Mouse (Mus musculus) limb, embryonic 11.5 days (tissue): Measurements from ENCODE around the gene Oat. TPM values are rescaled to one million over a fixed set of nuclear protein-coding genes. Genes with fewer than 3 reads are reported as not detected.

Experiments
- ATAC-seq: fragments of 200-750 bp; cut with Nextera tagmentation; 2 replicates; pipeline ENCODE4 v1.8.0; 2017; ENCODE audit warnings: low read depth; ENCODE audit not compliant: insufficient number of reproducible peaks, low FRiP score, low TSS enrichment
- DNase-seq: peaks from one replicate; pipeline ENCODE4 v3.0.0-alpha.2; 2015; ENCODE audit warnings: low spot score
- H3K27ac ChIP-seq: fragments of 300-500 bp; sonication (generic); replicated peaks from 2 replicates; pipeline ENCODE4 v1.5.1; 2014; ENCODE audit warnings: low read depth, mild to moderate bottlenecking, low read length
- H3K27me3 ChIP-seq: fragments of 300-500 bp; sonication (generic); 2 replicates; pipeline ENCODE4 v1.6.1; 2014; ENCODE audit warnings: mild to moderate bottlenecking, low read length, mixed read lengths; ENCODE audit not compliant: control insufficient read depth, insufficient read depth
- H3K36me3 ChIP-seq: fragments of 300-500 bp; sonication (generic); 2 replicates; pipeline ENCODE4 v1.6.1; 2014; ENCODE audit warnings: mild to moderate bottlenecking, low read length, moderate library complexity, mixed read lengths; ENCODE audit not compliant: control insufficient read depth, insufficient read depth
- H3K4me1 ChIP-seq: fragments of 300-500 bp; sonication (generic); 2 replicates; pipeline ENCODE4 v1.6.1; 2014; ENCODE audit warnings: low read length, mixed read lengths; ENCODE audit not compliant: control insufficient read depth, insufficient read depth
- H3K4me2 ChIP-seq: fragments of 300-500 bp; sonication (generic); 2 replicates; pipeline ENCODE4 v1.6.1; 2014; ENCODE audit warnings: low read depth, mild to moderate bottlenecking, moderate library complexity; ENCODE audit not compliant: severe bottlenecking
- H3K4me3 ChIP-seq: fragments of 300-500 bp; sonication (generic); 2 replicates; pipeline ENCODE4 v1.5.1; 2014; ENCODE audit warnings: low read depth, low read length
- H3K9ac ChIP-seq: fragments of 300-500 bp; sonication (generic); 2 replicates; pipeline ENCODE4 v1.6.1; 2014; ENCODE audit warnings: mild to moderate bottlenecking, low read length
- H3K9me3 ChIP-seq: fragments of 300-500 bp; sonication (generic); 2 replicates; pipeline ENCODE4 v1.6.1; 2016; ENCODE audit warnings: low read length; ENCODE audit not compliant: control insufficient read depth
- WGBS: fragments of 180-500 bp; shearing (Covaris S2); extraction: QIAGEN DNeasy Blood & Tissue Kit; methylation state at CpG from one replicate; pipeline ENCODE4 v1.1.7; 2014; 5-methylcytosine and 5-hydroxymethylcytosine counted together
- polyA plus RNA-seq: library from polyadenylated mRNA; unstranded; fragments of >200 nt; fragmentation: Nextera tagmentation; extraction: Ambion mirVana; gene quantifications from 2 replicates; pipeline ENCODE4 v1.2.1, GENCODE M21; 2014

Gene Oat
- polyA plus RNA-seq, 1 experiment from 2014 or later = 136 TPM

- Histone ChIP-seq H3K4me3 (no peak overlapping the region), H3K9ac (no peak overlapping the region), H3K27ac (no peak overlapping the region), H3K36me3 (no peaks in the 10 kb centered on the region), H3K4me2 (no peak overlapping the region), H3K9me3 (no peaks in the 10 kb centered on the region), H3K4me1 (no peaks in the 10 kb centered on the region), H3K27me3 (no peaks in the 10 kb centered on the region)
- 74% methylated on average over 3 of the region's 3 CpGs for WGBS
- ATAC-seq (no peak), DNase-seq (no peak)
Observed at GRCm38 (mm10) chr7:132547126-132547525, 29.1 kb downstream of the Oat start.

- WGBS = 57% methylated on average over 4 of the region's 4 CpGs
- no peak for ATAC-seq
Observed at GRCm38 (mm10) chr7:132542427-132542826, 33.8 kb downstream of the Oat start.

GRCm38 (mm10) chr7:132541566-132541965, 34.6 kb downstream of the Oat start:
- H3K9me3 ChIP-seq = no peaks in the 10 kb centered on the region
- no peak overlapping the region for H3K27ac ChIP-seq
- no peak overlapping the region for H3K4me2 ChIP-seq
- 61% methylated on average over 3 of the region's 3 CpGs for WGBS
- no peak overlapping the region for H3K4me3 ChIP-seq
- no peaks in the 10 kb centered on the region for H3K27me3 ChIP-seq
- H3K36me3 ChIP-seq = no peaks in the 10 kb centered on the region
- ATAC-seq (no peak), DNase-seq (no peak)
- H3K4me1 ChIP-seq = no peaks in the 10 kb centered on the region
- no peak overlapping the region for H3K9ac ChIP-seq

More at GRCm38 (mm10) chr7:132542427-132542826, 33.8 kb downstream of the Oat start:
- no peaks in the 10 kb centered on the region for H3K36me3 ChIP-seq
- H3K4me2 ChIP-seq = no peak overlapping the region
- H3K4me3 ChIP-seq = no peak overlapping the region
- H3K27me3 ChIP-seq = no peaks in the 10 kb centered on the region
- DNase-seq = no peak
- no peaks in the 10 kb centered on the region for H3K9me3 ChIP-seq
- no peak overlapping the region for H3K9ac ChIP-seq
- H3K4me1 ChIP-seq = no peaks in the 10 kb centered on the region
- H3K27ac ChIP-seq = no peak overlapping the region

GRCm38 (mm10) chr7:132540597-132540996, 35.6 kb downstream of the Oat start:
- H3K4me2 ChIP-seq = no peak overlapping the region
- no peak for ATAC-seq
- WGBS = 87% methylated on average over 4 of the region's 4 CpGs

GRCm38 (mm10) chr7:132529206-132529605, 47.0 kb downstream of the Oat start:
- WGBS = 58% methylated on average over 3 of the region's 3 CpGs
- Histone ChIP-seq H3K4me3 (no peak overlapping the region), H3K9ac (no peak overlapping the region), H3K27me3 (no peaks in the 10 kb centered on the region), H3K27ac (no peak overlapping the region; the same call in 1 of the 2 replicates), H3K36me3 (no peaks in the 10 kb centered on the region), H3K9me3 (no peaks in the 10 kb centered on the region), H3K4me1 (0 out of 2 replicates have a peak, but pooled peaks cover 6% of the 10 kb centered on the region), H3K4me2 (no peak overlapping the region)
- DNase-seq = peak; percentile 23
- peak; percentile 39 for ATAC-seq

More at GRCm38 (mm10) chr7:132540597-132540996, 35.6 kb downstream of the Oat start:
- no peak overlapping the region for H3K4me3 ChIP-seq
- H3K4me1 ChIP-seq = no peaks in the 10 kb centered on the region
- no peak overlapping the region for H3K9ac ChIP-seq
- DNase-seq = no peak
- no peaks in the 10 kb centered on the region for H3K36me3 ChIP-seq
- no peaks in the 10 kb centered on the region for H3K9me3 ChIP-seq
- H3K27ac ChIP-seq = no peak overlapping the region
- H3K27me3 ChIP-seq = no peaks in the 10 kb centered on the region

GRCm38 (mm10) chr7:132513419-132513982, 62.7 kb downstream of the Oat start:
- no peak for DNase-seq
- H3K4me1 ChIP-seq = no peaks in the 10 kb centered on the region
- no peaks in the 10 kb centered on the region for H3K9me3 ChIP-seq
- no peaks in the 10 kb centered on the region for H3K36me3 ChIP-seq
- no peaks in the 10 kb centered on the region for H3K27me3 ChIP-seq
- H3K9ac ChIP-seq = no peak overlapping the region
- 76% methylated on average over 7 of the region's 7 CpGs for WGBS
- H3K27ac ChIP-seq = no peak overlapping the region
- ATAC-seq = no peak
- no peak overlapping the region for H3K4me3 ChIP-seq
- no peak overlapping the region for H3K4me2 ChIP-seq

GRCm38 (mm10) chr7:132509110-132509509, 67.1 kb downstream of the Oat start:
- DNase-seq = no peak
- Histone ChIP-seq H3K9me3 (no peaks in the 10 kb centered on the region), H3K27me3 (no peaks in the 10 kb centered on the region), H3K4me1 (no peaks in the 10 kb centered on the region), H3K9ac (no peak overlapping the region), H3K27ac (no peak overlapping the region), H3K36me3 (no peaks in the 10 kb centered on the region), H3K4me3 (no peak overlapping the region), H3K4me2 (no peak overlapping the region)
- ATAC-seq = no peak
- 82% methylated on average over 2 of the region's 2 CpGs for WGBS
